Mouse (Mus musculus) neural tube, embryonic 14.5 days (tissue): ENCODE data around the gene Psmc3ip. TPM values are rescaled to one million over a fixed set of nuclear protein-coding genes. Genes with fewer than 3 reads are reported as not detected.
A peak's percentile ranks its signal among the peaks of the same experiment; 100 is the strongest.

Source experiments
- ATAC-seq: fragments of 200-750 bp; cut with Nextera tagmentation; 2 replicates; pipeline ENCODE4 v1.8.0; 2017; ENCODE audit warnings: low read depth, mild to moderate bottlenecking, moderate TSS enrichment, moderate library complexity
- H3K27ac ChIP-seq: fragments of 300-500 bp; sonication (generic); 2 replicates; pipeline ENCODE4 v1.5.1; 2014; ENCODE audit warnings: low read depth, mild to moderate bottlenecking, control low read depth, low read length, moderate library complexity, mixed read lengths
- H3K27me3 ChIP-seq: fragments of 300-500 bp; sonication (generic); 2 replicates; pipeline ENCODE4 v1.6.1; 2014; ENCODE audit warnings: low read length; ENCODE audit not compliant: control insufficient read depth, insufficient read depth
- H3K36me3 ChIP-seq: fragments of 300-500 bp; sonication (generic); 2 replicates; pipeline ENCODE4 v1.6.1; 2014; ENCODE audit warnings: low read length, mixed read lengths; ENCODE audit not compliant: control insufficient read depth, insufficient read depth
- H3K4me1 ChIP-seq: fragments of 300-500 bp; sonication (generic); 2 replicates; pipeline ENCODE4 v1.6.1; 2014; ENCODE audit warnings: low read length; ENCODE audit not compliant: control insufficient read depth, insufficient read depth
- H3K4me2 ChIP-seq: fragments of 300-500 bp; sonication (generic); 2 replicates; pipeline ENCODE4 v1.6.1; 2014; ENCODE audit warnings: mild to moderate bottlenecking, low read depth, low read length, control low read depth
- H3K4me3 ChIP-seq: fragments of 300-500 bp; sonication (generic); 2 replicates; pipeline ENCODE4 v1.5.1; 2014; ENCODE audit warnings: low read depth, low read length, control low read depth, mixed read lengths
- H3K9ac ChIP-seq: fragments of 300-500 bp; sonication (generic); replicated peaks from 2 replicates; pipeline ENCODE4 v1.6.1; 2014; ENCODE audit warnings: low read depth, mild to moderate bottlenecking, control low read depth, low read length, mixed read lengths
- H3K9me3 ChIP-seq: fragments of 300-500 bp; sonication (generic); 2 replicates; pipeline ENCODE4 v1.6.1; 2016; ENCODE audit warnings: low read length; ENCODE audit not compliant: control insufficient read depth
- WGBS: fragments of 180-500 bp; shearing (Covaris S2); extraction: QIAGEN DNeasy Blood & Tissue Kit; methylation state at CpG from one replicate; pipeline ENCODE4 v1.1.7; 2014; 5-methylcytosine and 5-hydroxymethylcytosine counted together
- polyA plus RNA-seq: library from polyadenylated mRNA; unstranded; fragments of >200 nt; fragmentation: Nextera tagmentation; extraction: Ambion mirVana; gene quantifications from 2 replicates; pipeline ENCODE4 v1.2.1, GENCODE M21; 2014

The Psmc3ip gene
- polyA plus RNA-seq, 1 experiment from 2014 or later: 19.0 TPM

- no peak overlapping the region for H3K4me2 ChIP-seq
- H3K36me3 ChIP-seq: peaks cover 34% of the 10 kb centered on the region
- H3K27me3 ChIP-seq: no peaks in the 10 kb centered on the region
- no peaks in the 10 kb centered on the region for H3K9me3 ChIP-seq
- 0 out of 2 replicates have a peak overlapping the region, but pooled peaks have one; percentile 39 for H3K27ac ChIP-seq
- no peak for ATAC-seq
- no peak overlapping the region for H3K4me3 ChIP-seq
- H3K4me1 ChIP-seq: no peaks in the 10 kb centered on the region
- no peak overlapping the region for H3K9ac ChIP-seq
- 74% methylated on average over 14 of the region's 14 CpGs for WGBS
These were observed 32.1 kb downstream of the Psmc3ip start for GRCm38 (mm10) chr11:101062971-101063675.

DNA sequence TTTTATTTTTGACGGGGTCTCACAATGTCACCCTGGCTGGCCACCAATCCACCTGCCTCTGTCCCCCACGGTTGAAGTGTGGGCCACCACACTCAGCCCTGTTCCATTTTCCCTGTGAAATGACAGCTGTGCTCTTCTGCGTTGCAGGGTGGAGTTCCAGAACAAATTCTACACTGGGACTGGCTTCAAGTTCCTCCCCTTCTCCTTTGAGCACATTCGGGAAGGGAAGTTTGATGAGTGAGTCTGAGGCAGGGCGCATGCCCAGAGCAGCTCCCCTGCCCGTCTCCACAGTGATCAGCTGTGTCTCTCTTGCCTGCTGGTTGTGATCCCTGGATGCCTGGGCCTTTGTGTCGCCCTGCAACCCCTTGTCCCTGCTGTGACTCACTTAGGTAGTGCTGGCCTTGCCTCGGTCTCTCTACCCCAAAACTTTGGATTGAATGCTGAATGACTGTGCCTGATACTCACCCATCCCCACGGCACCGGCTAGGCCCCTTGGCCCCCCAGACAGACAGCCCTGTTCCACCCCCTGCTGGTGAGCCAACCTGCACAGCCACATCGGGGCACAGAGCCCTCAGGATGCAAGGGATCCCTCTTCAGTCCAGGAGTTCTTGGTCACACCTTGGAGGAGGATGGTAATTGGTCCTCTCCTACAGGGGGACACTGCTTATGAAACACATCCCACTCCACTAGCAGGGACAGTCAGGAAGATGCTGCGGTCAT lies 32.9 kb downstream of the Psmc3ip start:
- WGBS: 82% methylated on average over 12 of the region's 12 CpGs
- no peak overlapping the region for H3K4me3 ChIP-seq
- H3K27ac ChIP-seq: no peak overlapping the region
- ATAC-seq: no peak
- no peak overlapping the region for H3K4me2 ChIP-seq
- no peaks in the 10 kb centered on the region for H3K4me1 ChIP-seq
- no peaks in the 10 kb centered on the region for H3K9me3 ChIP-seq
- H3K27me3 ChIP-seq: no peaks in the 10 kb centered on the region
- no peak overlapping the region for H3K9ac ChIP-seq
- H3K36me3 ChIP-seq: peaks cover 35% of the 10 kb centered on the region

DNA sequence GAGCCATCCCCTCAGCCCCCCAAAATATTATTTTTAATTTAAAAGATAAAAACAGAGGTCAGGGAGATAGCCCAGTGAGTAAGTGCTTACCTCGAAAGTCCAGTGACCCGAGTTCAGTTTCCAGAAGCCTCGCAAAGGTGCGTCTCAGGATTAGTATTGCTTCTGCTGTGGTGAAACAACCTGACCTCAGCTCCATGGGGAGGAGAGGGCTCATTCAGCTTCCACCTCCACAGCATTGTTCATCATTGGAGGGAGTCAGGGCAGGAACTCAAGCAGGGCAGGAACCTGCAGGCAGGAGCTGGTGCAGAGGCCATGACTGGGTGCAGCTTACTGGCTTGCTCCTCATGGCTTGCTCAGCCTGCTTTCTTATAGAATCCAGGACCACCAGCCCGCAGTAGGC lies 34.2 kb downstream of the Psmc3ip start:
- Histone ChIP-seq H3K9ac (no peak overlapping the region), H3K4me3 (no peak overlapping the region), H3K4me2 (no peak overlapping the region), H3K36me3 (peaks cover 48% of the 10 kb centered on the region), H3K27ac (no peak overlapping the region), H3K9me3 (no peaks in the 10 kb centered on the region), H3K27me3 (no peaks in the 10 kb centered on the region), H3K4me1 (no peaks in the 10 kb centered on the region)
- WGBS: 93% methylated on average over 5 of the region's 5 CpGs
- no peak for ATAC-seq

DNA sequence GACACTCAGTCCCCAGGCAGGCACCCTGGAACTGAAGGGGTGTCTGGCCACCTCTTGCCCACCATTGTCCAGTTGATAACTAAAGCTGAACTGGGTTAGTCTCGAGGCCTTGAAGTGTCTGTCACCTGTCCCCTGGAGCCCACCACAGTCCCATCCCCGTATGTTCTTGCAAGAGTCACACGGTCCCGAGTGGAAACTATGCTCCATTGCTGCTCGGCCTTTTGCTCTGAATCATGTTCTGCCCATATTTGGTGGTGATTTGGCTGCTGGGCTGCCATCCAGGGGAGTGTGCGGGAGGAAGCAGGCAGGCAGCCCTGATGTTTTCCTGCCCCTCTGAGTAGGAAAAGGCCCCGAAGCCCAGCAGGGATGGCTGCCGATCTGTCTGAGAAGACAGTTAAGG lies 35.1 kb downstream of the Psmc3ip start:
- H3K9ac ChIP-seq: no peak overlapping the region
- no peaks in the 10 kb centered on the region for H3K4me1 ChIP-seq
- no peak for ATAC-seq
- H3K9me3 ChIP-seq: no peaks in the 10 kb centered on the region
- peak overlapping the region; percentile 48 for H3K27ac ChIP-seq
- H3K4me2 ChIP-seq: no peak overlapping the region
- 76% methylated on average over 8 of the region's 8 CpGs for WGBS
- no peaks in the 10 kb centered on the region for H3K27me3 ChIP-seq
- H3K4me3 ChIP-seq: no peak overlapping the region
- peaks cover 57% of the 10 kb centered on the region for H3K36me3 ChIP-seq

DNA sequence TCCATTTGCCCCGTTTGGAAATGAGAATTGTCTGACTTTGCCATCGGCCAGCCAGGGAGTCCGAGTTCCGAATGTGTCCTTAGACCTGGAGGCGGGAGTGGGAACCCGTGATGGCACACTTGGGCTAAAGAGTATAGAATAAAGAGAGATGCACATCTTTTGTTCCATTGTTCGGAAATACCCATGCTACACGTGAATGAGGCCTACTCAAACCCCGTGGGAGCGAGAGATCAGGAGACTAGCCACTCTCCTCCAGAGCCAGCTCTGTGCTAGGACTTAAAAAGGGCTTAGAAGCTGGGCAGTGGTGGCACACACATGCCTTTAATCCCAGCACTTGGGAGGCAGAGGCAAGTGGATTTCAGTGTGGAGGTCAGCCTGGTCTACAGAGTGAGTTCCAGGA lies 35.8 kb downstream of the Psmc3ip start:
- Histone ChIP-seq H3K27me3 (no peaks in the 10 kb centered on the region), H3K4me1 (no peaks in the 10 kb centered on the region), H3K36me3 (peaks cover 62% of the 10 kb centered on the region), H3K4me3 (no peak overlapping the region), H3K9me3 (no peaks in the 10 kb centered on the region), H3K4me2 (no peak overlapping the region), H3K9ac (no peak overlapping the region), H3K27ac (peak overlapping the region; percentile 48; the same call in 1 of the 2 replicates)
- WGBS: 74% methylated on average over 10 of the region's 10 CpGs
- ATAC-seq: no peak

DNA sequence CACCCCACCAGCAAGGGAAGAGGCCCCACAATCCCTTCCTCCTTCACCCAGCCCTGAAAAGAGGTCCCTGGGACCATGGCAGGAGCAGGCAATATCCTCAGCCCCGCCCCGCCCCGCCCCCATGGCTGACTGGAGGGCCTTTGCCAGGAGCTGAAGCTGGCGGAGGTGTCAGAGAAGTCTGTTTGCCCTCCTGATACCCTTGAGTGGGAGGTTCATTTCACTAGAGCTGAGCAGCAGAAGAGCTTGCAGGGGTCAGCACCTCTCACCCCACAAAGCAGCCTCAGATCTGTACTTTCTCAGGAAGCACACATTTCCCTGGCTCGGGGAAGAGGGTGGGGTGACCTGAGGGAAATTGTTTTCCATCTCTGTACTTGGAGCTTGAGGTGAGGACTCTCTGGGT lies 36.5 kb downstream of the Psmc3ip start:
- Histone ChIP-seq H3K27ac (no peak overlapping the region), H3K36me3 (peaks cover 67% of the 10 kb centered on the region), H3K9me3 (no peaks in the 10 kb centered on the region), H3K9ac (no peak overlapping the region), H3K4me2 (no peak overlapping the region), H3K4me1 (no peaks in the 10 kb centered on the region), H3K4me3 (no peak overlapping the region), H3K27me3 (no peaks in the 10 kb centered on the region)
- 71% methylated on average over 5 of the region's 5 CpGs for WGBS
- ATAC-seq: no peak

DNA sequence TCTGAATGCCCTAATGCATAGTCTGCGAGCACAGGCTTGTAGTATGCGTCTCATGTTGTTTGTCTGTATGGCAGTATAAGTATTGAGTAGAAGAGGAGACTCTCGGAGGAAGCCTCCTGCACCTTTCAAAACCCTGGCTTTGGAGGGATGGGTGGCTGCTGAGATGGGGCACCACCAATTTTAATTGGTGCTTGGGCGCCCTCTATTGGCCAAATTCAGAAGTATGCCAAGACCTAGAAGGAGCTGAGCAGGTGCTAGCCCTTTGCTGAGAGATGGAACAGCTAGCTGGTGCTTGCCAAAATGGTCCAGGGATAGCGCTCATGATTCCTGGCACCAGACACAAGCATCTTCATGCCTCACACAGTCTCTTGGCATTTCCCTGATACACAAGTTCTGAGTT lies 37.4 kb downstream of the Psmc3ip start:
- H3K27ac ChIP-seq: no peak overlapping the region
- no peak overlapping the region for H3K4me2 ChIP-seq
- H3K4me3 ChIP-seq: no peak overlapping the region
- H3K36me3 ChIP-seq: peaks cover 62% of the 10 kb centered on the region
- no peak overlapping the region for H3K9ac ChIP-seq
- WGBS: 33% methylated on average over 5 of the region's 5 CpGs
- no peaks in the 10 kb centered on the region for H3K9me3 ChIP-seq
- no peaks in the 10 kb centered on the region for H3K27me3 ChIP-seq
- no peaks in the 10 kb centered on the region for H3K4me1 ChIP-seq
- no peak for ATAC-seq

- ATAC-seq: no peak
- peaks cover 56% of the 10 kb centered on the region for H3K36me3 ChIP-seq
- H3K27ac ChIP-seq: no peak overlapping the region
- no peak overlapping the region for H3K4me3 ChIP-seq
- 73% methylated on average over 8 of the region's 8 CpGs for WGBS
- H3K9ac ChIP-seq: no peak overlapping the region
- H3K9me3 ChIP-seq: no peaks in the 10 kb centered on the region
- no peaks in the 10 kb centered on the region for H3K4me1 ChIP-seq
- H3K27me3 ChIP-seq: no peaks in the 10 kb centered on the region
- H3K4me2 ChIP-seq: no peak overlapping the region
These were observed 38.4 kb downstream of the Psmc3ip start for GRCm38 (mm10) chr11:101056885-101057284.

DNA sequence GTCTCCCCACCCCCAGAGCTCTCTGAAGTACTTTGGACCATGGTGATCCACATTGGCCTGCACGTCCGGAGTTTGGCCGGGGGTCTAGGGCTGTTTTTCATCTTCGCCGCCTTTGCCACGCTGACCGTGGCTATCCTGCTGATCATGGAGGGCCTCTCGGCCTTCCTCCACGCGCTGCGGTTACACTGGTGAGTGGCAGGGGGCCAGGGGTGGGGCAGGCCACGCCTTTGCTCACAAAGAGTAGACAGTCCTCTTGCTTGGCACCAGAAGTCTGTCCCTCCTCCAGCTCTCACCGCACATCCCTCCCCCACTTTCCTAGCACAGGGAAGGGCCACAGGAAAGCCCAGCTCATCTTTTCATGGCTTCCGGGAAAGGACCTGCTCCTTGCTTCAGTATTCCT lies 39.8 kb downstream of the Psmc3ip start:
- no peak for ATAC-seq
- no peak overlapping the region for H3K9ac ChIP-seq
- no peak overlapping the region for H3K27ac ChIP-seq
- no peak overlapping the region for H3K4me3 ChIP-seq
- H3K4me2 ChIP-seq: no peak overlapping the region
- H3K27me3 ChIP-seq: no peaks in the 10 kb centered on the region
- H3K36me3 ChIP-seq: peaks cover 62% of the 10 kb centered on the region
- H3K9me3 ChIP-seq: no peaks in the 10 kb centered on the region
- no peaks in the 10 kb centered on the region for H3K4me1 ChIP-seq
- 88% methylated on average over 14 of the region's 14 CpGs for WGBS
